Mouse (Mus musculus) right cerebral cortex, postnatal 36 days (tissue): ENCODE data around the gene Zfp446.

Experiments
- DNase-seq, 2 experiments: peaks; one replicate each; pipeline ENCODE4 v3.0.0; 2022; ENCODE audit warnings: low spot score in 2 of 2, mixed read lengths in 1 of 2

Zfp446 gene

DNA sequence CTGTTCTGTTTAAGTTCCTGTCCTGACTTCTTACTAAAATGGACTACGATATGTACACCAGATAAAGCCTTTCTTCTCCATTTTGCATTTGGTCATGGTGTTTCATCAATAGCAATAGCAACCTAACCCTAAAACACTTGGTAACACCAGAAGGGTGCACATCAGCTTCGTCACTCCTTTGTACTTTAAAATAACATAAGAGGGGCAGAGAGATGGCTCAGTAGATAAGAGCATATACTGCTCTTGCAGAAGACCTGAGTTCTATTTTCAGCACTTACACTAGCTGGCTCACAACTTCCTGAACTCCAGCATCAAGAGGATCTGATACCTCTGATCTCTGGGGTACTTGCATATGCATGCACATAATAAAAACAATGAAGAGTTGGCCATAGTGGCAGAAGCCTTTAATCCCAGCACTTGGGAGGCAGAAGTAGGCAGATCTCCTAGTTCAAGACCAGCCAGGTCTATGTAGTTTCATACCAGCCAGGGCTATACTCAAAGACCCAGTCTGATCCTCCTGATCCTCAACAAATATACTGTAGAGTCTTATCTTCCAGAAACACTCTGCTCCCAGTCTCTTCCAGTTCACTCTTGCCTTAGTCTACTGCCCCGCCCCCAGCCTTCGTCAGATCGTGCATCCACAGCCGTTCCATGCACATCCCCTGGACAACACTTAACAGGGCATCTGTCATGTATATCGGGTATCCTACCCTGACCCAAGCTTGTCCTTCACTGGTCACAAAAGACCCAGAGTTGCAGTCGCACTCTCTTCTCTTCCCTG, 10.0 kb downstream of the Zfp446 start:
- DNase-seq: no peak

DNA sequence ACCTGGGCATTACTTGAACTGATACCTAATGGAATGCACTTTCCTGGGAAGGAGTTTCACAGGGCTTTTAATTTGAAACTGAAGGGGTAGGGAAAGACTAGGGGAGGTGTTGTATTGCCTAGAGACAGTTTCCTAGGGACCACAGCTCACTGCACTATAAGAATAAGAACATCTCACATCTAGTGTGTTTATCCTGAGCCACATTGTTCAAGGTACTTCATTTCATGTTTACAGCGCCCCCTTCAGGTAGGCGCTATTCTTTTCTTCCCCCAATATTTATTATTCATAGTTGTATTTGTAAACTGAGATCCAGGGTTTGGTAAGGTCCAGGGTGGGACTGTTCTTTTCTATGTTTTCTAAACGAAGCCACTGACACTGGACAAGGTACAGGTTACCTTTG, 14.6 kb downstream of the Zfp446 start:
- DNase-seq: no peak

DNA sequence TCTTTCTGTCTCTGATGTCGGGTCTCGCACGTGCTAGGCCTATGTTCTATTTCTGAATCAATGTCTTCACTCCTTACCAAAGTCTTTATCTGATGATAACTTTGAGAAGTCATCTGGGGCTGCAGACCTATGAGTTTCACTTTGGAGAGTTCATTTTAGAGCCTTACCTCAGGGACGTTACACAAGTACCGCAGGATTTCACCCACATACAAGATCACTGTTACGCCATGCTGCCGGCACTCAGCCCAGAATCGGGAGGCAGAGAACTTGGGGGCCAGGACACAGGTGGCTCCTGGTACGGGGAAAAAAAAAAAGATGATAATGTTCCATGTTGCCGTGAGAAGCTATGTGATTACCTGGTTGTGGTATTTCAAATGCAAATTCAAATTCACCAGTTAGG, 15.5 kb downstream of the Zfp446 start:
- DNase-seq: no peak

DNA sequence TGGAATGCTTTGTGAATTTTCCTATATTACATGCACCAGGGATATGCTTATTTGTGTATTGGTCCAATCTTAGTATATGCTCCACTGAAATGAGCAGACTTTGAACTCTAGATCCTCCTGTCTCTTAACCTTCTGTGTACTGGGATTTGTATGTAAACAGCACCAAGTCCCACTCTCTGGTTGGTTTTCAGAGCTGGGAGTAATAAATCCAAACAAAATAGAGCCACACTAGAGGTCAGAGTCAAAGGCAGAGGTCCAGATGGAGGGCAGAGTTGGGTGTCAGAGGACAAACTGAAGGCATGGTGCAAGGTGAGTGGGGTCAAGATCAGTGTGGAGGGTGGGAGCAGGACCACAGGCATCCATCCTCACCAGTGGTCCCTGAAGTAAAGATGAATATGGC, 18.2 kb downstream of the Zfp446 start:
- DNase-seq: no peak

DNA sequence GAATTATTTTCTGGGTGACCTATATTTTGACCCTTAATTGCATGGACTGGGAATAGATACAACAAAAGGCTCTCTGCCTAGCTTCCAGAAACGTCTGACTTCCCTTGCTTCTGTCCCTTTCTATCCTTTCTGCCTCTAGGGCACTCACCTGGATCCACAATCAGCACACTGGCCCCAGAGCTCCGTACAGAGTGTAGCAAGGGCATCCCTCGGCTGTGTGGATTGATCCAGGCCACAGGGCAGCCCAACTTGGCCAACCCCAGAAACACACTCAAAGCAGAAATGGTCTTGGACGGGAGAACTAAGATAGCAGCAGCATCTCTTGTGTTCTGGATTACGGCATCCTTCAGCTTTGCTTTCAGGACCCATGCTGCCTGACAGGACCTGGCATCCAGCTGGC, 19.6 kb downstream of the Zfp446 start:
- no peak for DNase-seq

DNA sequence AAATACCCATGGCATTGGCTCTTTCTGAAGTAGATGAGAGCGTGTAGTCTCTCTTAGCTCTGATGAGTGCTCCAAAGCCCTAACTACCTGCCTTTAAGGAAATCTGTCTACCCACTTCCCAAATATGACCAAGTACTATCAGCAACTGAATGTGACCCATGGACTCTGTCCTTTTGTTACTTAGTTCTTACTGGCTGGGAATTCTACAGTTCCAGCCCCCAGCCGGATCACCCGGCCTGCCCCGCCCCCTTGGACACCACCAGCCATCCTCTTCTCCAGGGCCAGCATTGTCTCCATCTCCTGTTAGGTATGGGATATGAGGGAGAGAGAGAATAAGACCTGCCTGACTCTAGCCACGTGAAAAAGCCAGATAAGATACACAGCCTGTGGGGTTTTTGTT, 20.4 kb downstream of the Zfp446 start, which contains the start of gene Slc27a5:
Gene Slc27a5 (minus strand): TSS at position 140 of the 400 bp plus-strand sequence.
- no peak for DNase-seq

DNA sequence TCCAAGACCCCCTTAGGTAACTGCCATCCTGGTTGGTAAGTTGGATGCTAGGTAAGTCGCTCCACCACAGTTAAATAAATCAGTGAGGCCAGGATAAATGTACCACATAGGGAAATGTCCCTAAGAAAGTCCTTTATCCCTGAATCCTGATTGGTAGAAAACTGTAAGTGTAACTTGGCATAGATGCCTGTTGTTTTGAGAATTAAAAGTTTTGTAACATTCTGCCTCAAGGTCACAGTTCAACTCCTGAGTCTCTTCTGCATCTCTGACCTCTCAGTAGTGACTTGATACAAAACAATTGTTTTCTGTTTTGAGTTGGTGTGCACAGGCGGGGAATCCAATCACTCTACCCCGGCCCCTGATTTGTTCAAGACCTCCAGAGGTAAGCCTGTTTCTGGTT, 21.2 kb downstream of the Zfp446 start, which contains the start of gene Trim28:
Gene Trim28 (plus strand): TSS at position 264 of the 400 bp plus-strand sequence.
- no peak for DNase-seq

DNA sequence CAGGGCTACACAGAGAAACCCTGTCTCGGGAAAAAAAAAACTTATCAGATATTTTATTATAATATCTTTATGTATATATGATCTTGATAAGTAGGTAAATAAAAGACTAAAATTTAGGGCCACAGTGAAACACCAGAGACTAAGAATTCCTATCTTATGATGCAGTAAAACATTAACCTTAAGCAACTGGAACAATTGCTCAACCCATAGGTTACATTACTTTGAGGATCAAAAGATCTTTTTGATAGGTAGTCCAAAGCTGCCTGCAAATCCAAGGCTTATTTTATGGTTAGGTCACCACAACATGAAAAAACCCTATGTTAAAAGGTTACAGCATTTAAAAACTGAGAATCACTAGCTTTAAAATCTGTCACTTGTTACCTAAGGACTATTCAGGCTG, 23.9 kb downstream of the Zfp446 start:
- DNase-seq: no peak

DNA sequence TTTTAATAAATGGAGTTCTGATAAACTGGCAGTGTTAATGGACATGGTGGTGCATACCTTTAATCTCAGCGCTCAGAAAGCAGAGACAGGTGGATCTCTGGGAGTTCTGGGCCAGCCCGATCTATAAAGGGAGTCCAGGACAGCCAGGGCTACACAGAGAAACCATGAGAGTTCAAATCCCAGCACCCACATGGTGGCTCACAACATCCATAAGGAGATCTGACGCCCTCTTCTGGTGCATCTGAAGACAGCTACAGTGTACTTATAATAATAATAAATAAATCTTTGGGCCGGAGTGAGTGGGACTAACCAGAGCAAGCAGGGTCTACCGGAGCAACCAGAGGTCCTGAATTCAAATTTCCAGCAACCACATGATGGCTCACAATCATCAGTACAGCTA, 25.7 kb downstream of the Zfp446 start:
- DNase-seq: no peak

DNA sequence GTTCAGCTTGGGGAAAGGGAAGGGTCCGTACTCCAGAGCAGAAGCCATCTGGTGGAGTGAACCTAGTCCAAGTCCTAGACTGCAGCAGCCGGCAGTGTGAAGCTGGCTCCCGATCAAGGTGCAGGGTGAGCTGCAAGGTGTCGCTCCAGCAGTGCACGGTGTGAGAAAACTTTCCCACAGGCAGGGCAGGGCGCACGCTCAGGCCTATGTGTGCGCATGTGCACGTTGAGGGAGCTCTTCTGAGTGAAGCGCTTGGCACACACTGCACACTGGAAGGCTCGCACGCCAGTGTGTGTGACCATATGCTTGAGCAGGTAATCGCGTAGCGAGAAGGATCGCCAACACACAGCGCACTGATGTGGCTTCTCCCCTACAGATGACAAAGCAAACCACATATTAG, 28.4 kb downstream of the Zfp446 start:
- DNase-seq: no peak

DNA sequence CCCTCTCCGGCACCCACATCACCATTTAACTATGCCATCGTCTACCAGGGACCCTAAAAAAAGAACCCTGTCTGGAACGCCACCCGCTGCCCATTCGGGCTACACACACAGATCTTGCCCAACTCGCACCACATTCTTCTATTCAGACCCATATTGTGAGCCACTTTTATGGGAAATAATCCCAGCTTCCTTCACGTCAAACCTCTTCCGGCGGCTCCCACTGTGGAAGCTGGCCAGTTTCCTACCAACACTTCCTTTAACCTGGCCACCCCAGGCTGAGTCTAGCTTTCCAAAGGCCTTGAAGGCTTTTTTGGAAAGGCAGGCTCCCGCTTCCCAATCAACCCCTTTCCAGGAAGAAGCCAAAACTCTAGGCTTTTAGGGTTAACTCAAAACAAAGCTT, 28.9 kb downstream of the Zfp446 start:
- no peak for DNase-seq

DNA sequence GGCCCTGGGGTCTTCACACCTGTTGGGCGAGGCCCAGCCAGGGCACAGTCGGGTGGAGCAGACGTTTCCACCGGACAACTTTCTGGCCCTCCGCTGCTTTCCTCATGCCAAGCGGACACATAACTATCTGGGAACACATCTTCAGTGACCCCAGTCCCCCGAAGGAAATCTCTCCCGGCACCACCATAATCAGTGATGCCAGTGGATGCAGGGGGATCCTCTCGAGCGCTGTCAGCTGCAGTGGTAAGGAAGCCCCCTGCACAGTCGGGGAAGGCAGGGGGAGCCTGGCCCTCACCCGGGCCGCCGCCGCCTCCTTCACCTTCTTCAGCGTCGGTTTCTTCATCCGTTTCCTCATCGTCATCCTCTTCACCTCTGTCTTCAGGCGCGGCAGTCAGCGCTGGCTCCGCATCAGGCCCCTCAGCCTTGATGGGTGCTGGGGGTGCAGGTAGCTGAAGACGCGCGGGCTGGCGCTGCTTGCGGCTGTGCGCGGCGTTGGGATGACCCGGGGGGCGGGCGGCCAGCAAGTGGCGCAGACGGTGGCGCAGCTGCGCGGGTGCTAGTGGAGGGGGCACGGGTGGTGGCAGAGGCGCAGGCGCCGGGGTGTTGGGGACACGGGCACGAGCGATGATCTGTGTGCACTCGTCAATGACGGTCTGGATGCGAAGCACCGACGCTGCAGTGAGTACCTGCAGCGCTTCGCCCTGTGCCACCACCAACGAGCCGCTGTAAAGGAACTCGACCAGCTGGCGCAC, 29.9 kb downstream of the Zfp446 start:
- no peak for DNase-seq

DNA sequence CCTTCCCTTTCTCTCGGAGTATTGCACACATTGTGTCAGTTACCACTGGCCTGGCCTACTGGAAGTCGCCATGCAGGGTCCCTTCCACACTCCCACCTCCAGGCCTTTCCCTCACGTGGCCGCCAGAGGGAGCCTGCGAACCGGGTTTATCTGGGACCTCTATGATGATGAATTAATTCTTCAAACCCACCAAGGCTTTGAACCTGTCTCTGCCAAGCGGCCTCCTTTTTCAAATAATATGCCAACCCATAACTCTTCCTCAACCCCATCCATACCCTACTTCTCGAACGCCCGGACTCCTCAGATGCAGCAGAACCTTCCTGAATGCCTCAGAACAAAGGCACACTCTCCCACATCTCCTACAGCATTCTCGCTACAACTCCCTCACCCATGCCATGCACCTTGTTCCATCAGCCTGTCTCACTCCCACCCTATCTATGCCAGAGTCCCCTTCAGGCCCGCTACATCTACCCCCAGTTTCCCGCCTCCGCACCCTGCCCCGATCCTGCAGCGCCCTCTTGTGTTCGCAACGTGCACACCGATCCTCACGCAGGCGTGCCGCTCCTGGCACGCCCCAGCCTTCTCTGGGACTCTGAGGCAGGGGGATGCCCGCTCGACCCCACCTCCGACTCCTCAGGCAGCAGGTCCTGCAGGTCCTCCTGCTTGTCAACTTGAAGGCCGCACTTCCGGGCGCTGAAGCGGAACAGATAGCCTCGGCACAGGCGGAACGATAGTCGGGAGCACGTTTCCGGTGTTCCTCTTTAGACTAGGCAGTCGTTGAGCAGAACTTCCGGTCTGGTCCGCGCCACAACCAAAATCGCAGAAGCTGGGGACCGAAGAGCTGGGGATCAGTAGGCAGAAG, 31.7 kb downstream of the Zfp446 start:
- DNase-seq: peak; percentile 90 to 92

DNA sequence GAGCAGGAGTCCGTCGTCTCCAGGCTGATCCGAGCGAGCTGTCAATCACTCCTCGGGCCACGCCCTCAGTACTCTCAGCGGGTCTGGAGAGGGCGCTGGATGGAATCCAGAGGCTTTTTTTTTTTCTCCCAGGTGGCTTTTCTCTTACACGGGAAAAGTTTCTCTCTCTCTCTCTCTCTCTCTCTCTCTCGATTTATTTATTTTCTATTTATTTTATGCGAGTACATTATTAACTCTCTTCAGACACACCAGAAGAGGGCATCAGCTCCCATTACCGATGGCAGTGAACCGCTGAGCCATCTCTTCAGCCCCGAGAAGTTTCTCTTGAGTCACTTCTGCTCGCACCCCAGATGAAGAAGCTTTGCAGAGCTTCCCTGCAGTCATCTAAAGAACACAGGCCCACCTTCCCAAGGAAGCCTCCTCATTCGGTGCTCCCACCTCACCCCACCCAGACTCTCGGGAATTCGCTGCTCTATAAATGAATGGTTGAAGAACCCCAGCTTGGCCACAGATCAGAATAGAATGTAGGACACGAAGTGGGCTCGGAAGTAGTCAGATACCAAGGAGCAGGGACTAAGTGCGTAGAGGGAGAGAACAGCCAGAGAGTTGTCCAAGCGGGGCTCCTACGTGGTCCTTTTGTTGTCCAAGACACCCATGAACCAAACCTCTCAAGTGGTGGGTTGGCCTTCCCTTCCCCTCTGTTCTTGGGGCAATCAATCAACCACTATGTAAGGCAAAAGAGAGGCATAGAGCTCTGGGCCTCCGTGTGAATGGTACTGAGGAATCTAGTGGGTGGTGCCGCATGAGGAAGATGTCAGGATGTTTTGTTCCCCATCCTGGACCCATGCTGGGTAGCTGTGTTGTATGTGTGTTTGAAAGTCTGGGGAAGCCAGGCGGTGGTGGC, 32.6 kb downstream of the Zfp446 start, which contains the start of gene Zbtb45:
Gene Zbtb45 (minus strand): TSS at position 30 of the 904 bp plus-strand sequence.
- no peak for DNase-seq

DNA sequence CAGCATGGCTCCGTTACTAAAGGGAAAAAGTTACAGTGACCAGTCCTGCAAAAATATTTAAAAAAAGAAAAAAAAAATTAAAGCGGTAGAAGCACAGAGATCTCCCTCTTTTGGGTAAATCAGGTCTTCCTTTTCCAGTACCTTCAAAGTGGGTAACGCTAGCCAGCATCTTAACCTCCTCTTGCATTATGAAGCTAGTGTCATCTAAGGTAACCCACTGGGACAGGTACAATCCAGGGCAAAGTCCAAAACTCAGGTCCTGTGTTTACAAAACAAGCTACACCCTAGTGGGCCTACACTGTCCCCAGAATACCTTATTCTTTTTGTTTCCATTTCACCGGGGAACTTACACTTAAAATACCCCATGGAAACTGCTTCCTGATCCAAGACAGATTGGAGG, 36.0 kb downstream of the Zfp446 start:
- DNase-seq: no peak

DNA sequence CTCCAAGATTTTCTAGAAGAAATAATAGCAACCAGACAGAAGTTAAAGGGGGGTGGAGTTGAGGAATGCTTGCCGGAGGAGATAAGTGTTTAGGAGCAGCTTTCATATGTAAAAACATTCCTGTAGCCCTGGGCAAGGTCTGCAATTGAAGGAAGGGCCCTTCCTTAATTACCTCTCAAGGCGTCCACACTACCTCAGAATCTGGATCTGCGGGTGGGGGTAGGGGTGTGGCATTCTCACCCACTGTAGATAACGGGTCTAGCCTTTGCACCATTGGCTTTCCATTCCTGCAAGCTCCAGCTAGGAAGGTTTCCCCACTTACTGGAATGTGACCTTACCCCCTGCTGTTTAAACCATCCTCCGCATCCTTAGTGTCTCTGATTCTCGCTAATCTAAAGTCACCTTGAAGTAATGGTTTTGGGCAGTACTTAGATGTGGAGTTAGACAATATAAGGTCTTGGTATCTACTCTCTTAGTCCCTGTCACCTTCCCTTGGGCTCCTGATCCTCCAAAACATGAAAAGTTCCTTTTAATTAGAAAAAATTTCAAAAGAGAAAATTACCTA, 36.7 kb downstream of the Zfp446 start:
- no peak for DNase-seq

DNA sequence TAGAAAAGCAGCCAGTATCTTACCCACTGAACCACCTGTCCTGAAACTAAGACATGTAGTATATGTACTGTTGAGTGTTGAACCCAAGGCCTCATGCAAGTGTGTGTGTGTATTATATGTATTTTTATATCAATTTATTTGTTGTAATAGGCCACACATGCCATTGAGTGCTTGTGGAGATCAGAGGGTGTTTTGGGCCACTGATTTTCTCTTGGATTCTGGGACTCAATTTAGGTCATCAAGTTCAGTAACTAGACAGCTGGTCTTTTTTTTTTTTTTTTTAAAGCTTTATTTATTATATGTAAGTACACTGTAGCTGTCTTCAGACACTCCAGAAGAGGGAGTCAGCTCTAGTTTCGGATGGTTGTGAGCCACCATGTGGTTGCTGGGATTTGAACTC, 37.6 kb downstream of the Zfp446 start:
- DNase-seq: no peak

DNA sequence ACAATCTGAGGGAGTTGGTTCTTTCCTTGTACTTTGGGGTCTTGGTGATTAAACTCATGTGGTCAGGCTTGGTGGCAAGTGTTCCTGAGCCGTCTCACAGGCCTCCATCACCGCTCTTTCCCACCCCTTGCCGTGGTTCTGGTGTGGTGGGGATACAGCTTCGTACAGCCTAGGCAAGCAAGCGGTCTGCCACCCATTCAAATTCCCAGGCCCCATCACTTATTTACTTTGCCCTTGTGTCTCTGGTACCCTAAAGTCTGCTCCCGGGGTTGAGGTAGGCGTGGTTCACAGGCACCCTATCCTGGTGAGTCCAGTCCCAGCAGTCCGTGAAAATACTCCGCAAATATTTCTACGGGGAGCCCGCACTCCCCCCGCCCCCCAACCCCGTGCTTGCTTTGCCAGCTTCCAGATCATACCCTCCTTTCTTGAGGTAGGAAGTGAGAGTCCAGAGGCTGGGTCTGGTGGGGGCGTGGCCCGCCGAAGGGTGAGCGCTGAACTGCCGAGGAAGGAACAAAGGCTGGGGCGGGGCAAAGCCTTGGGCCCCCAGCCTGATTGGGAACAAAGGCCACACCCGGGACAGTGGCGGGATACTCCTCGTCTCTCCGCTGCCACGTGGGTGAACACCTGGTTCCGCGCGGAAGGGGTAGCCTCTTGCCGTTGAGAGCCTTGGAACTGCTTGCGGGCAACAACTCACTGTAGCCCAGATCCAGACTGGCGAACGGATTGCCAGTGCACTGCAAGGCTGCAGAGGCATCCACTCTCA, 45.3 kb downstream of the Zfp446 start:
- DNase-seq: no peak

DNA sequence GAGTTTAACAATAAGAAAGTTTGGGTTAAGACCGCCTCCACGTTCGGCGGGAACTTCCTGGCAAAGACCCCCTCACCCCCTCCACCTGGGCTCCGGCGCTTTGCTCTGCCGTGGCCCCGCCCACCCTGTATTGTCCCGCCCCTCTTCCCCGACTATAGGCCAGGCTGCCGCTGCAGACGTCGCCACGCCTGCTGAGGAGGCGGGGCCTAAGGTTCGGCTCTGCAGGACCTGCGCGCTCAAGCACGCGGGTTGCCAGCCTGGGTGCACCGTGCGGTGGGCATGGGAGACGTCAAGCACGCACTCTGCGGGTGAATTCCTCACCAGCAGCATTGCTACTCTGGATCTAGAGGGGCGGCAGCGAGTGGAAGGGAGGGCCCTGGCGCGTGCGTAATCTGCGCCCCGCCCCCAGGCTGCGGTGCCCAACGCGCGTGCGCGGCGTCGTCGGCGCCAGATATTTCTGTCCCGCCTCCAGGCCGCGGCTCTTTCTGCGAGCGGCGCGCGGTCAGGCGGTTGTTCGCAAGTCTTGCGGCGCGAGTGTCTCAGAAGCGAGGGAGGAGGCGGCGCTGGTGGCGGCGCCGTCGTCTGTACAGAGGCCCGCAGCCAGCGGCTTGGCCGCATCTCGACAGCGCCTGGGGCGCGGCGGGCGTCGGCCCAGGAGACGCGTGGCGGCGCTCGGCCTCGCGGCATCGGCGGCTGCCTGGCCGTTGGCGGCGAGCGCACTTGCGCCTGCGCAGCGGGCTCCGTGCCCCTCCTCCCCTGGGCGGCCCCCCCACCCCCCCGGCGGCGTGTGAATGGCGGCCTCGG, 46.5 kb downstream of the Zfp446 start:
- DNase-seq: peak; percentile 91 to 92
